21 mouse cellular contexts compared by ENCODE assay signal in genomic region chr15:5658796-5659195, GRCm38 (mm10).
A peak's percentile ranks its signal among the peaks of the same experiment; 100 is the strongest.
DNase-seq lines count a peak whose midpoint lies in the region; ATAC-seq lines count a peak whose summit lies in the region.
"Had no signal": no experiment of that assay in that cellular context is flagged by ENCODE, and none has a peak within 500 bp of the region (broad histone marks: within the 10 kb centered on the region; RNA-seq: fewer than 3 reads in every experiment).

No protein-coding gene starts in this region.

- H3K36me3 ChIP-seq in liver, embryonic 13.5 days: no peaks in the 10 kb centered on the region
- no peaks in the 10 kb centered on the region for H3K36me3 ChIP-seq in heart, embryonic 10.5 days
- H3K36me3 ChIP-seq: forebrain, embryonic 15.5 days; heart, embryonic 12.5 days had no signal

- no peak for ATAC-seq in CD4-positive, CD25-positive, alpha-beta regulatory T cell, adult 4 months
- peak; percentile 100 for ATAC-seq in liver, embryonic 13.5 days (ENCODE audit: low read depth)
- ATAC-seq: forebrain, embryonic 15.5 days; hindbrain, embryonic 16.5 days; lung, postnatal 0 days had no signal

- no peak overlapping the region for H3K4me3 ChIP-seq in liver, embryonic 13.5 days (replicated peaks)
- H3K4me3 ChIP-seq in heart, embryonic 10.5 days: no peak overlapping the region
- H3K4me3 ChIP-seq: forebrain, embryonic 15.5 days; heart, embryonic 12.5 days had no signal

- H3K9ac ChIP-seq in liver, embryonic 13.5 days: no peak overlapping the region
- H3K9ac ChIP-seq: forebrain, embryonic 15.5 days; heart, embryonic 12.5 days had no signal

- 33% methylated on average over 6 of the region's 6 CpGs for WGBS in liver, embryonic 13.5 days (ENCODE audit: insufficient replicate concordance)
- WGBS in heart, embryonic 10.5 days: 69% methylated on average over 6 of the region's 6 CpGs

- H3K27me3 ChIP-seq in liver, embryonic 13.5 days: no peaks in the 10 kb centered on the region
- H3K27me3 ChIP-seq in heart, embryonic 10.5 days (ENCODE audit: insufficient read depth, poor library complexity, severe bottlenecking): no peaks in the 10 kb centered on the region
- H3K27me3 ChIP-seq: CH12.LX; forebrain, embryonic 15.5 days; heart, embryonic 12.5 days had no signal

- peaks cover 12% of the 10 kb centered on the region for H3K4me1 ChIP-seq in liver, embryonic 13.5 days (replicated peaks)
- H3K4me1 ChIP-seq in heart, embryonic 10.5 days: no peaks in the 10 kb centered on the region
- H3K4me1 ChIP-seq: forebrain, embryonic 15.5 days had no signal

- no peaks in the 10 kb centered on the region for H3K9me3 ChIP-seq in liver, embryonic 13.5 days (replicated peaks)
- no peaks in the 10 kb centered on the region for H3K9me3 ChIP-seq in heart, embryonic 10.5 days
- H3K9me3 ChIP-seq: forebrain, embryonic 15.5 days; heart, embryonic 12.5 days had no signal

- peak overlapping the region; percentile 15 for H3K4me2 ChIP-seq in liver, embryonic 13.5 days
- H3K4me2 ChIP-seq: forebrain, embryonic 15.5 days; heart, embryonic 12.5 days had no signal

- H3K27ac ChIP-seq in liver, embryonic 13.5 days: no peak overlapping the region; the same call in 1 of the 2 replicates
- no peak overlapping the region for H3K27ac ChIP-seq in heart, embryonic 10.5 days
- H3K27ac ChIP-seq: forebrain, embryonic 15.5 days had no signal

- peak; percentile 10 for DNase-seq in CD4-positive, CD25-positive, alpha-beta regulatory T cell, adult 2 months (ENCODE audit: low read depth, low spot score)
- peak; percentile 79 for DNase-seq in c-Kit-positive CD71-positive TER-119-positive erythroid progenitor cells, embryonic 14.5 days (ENCODE audit: low spot score)
- DNase-seq in liver, embryonic 13.5 days: peak; percentile 63
- DNase-seq in spleen, postnatal 10 days (ENCODE audit: low spot score in 2 of 2): peak; percentile 5 to 34
- no peak for DNase-seq in cerebellum, postnatal 4 days (ENCODE audit: low spot score in 2 of 2)
- no peak for DNase-seq in thymus, postnatal 4 days
- DNase-seq in heart, embryonic 10.5 days (ENCODE audit: low spot score): no peak
- DNase-seq: adrenal gland, postnatal 25 days; cerebellum, postnatal 10 days; heart, postnatal 36 days; kidney, adult 2 months; kidney, postnatal 36 days; layer of hippocampus, adult 9-11 months; right cerebral cortex, postnatal 14 days; thymus, adult 18-20 months had no signal

Comparison
In these comparisons a context has a peak if more than half of its experiments do, and no peak if none do; other contexts are left out.
1. DNase-seq: peak in CD4-positive, CD25-positive, alpha-beta regulatory T cell, adult 2 months (single experiment), c-Kit-positive CD71-positive TER-119-positive erythroid progenitor cells, embryonic 14.5 days (single experiment), liver, embryonic 13.5 days (single experiment) and spleen, postnatal 10 days (2 of 2); none in cerebellum, postnatal 4 days (0 of 2), thymus, postnatal 4 days (single experiment) and heart, embryonic 10.5 days (single experiment).